Mouse (Mus musculus): ENCODE results near the gene E2f1. TPM values are rescaled to one million over a fixed set of nuclear protein-coding genes. Genes with fewer than 3 reads are reported as not detected.
A peak's percentile ranks its signal among the peaks of the same experiment; 100 is the strongest.

Gene E2f1
- total RNA-seq (2021), result 1 to 10 TPM; 2.5 to 3.1 TPM
- long read RNA-seq, experiment 1, partial matches to known transcripts, result 0 of 8 reads
- long read RNA-seq, experiment 1, other reads (novel, unspliced or antisense), result 0 of 8 reads
- long read RNA-seq, experiment 2, partial matches to known transcripts, result 0 of 6 reads
- long read RNA-seq, experiment 2, other reads (novel, unspliced or antisense), result 1 of 6 reads

DNA sequence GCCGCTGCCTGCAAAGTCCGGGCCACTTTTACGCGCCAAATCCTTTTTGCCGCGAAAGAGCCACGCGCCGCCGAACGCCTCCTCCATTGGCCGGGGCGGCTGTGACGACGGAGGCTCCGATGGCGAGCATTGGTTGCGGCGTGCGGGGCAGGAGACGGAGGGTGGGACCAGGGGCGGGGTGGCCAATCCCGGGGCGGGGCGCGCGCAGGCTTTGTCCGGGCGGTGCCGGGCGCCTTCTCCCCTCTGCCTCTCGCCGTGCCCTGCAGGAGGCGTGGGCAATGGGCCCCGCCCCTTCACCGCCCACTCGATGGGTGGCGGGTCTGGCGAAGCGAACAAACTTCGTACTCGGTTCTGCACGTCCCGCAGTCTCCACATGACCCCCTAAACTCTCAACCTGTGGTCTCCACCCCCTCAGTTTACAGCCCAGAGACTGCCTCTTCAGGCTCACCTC lies at the start of gene E2f1:
E2f1 (minus strand) TSS at position 57 of the 451 bp plus-strand sequence.
- intact Hi-C loops (cut with DNase I; ENCODE audit: low total_unique reads), result no loop called here

DNA sequence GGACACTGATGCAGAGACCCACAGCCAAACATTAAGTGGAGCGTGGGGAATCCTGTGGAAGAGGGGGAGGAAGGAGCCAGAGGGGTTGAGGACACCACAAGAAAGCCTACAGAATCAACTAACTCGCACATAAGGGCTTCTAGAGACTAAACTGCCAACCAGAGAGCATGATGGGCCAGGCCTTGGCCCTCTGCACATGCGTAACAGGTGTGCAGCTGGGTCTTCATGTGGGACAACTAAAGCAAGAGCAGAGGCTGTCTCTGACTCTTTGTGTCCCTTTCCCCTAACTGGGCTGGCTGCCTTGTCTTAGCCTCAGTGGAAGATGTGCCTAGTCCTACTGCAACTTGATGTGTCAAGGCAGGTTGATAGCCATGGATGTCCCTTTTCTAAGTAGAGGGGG lies 47.4 kb upstream of the E2f1 start:
- DNase-seq, result no peak
- intact Hi-C loops (cut with DNase I; ENCODE audit: low total_unique reads), result no loop called here

More for the DNA sequence above, at the start of gene E2f1:
- DNase-seq, result peak; percentile 98

DNA sequence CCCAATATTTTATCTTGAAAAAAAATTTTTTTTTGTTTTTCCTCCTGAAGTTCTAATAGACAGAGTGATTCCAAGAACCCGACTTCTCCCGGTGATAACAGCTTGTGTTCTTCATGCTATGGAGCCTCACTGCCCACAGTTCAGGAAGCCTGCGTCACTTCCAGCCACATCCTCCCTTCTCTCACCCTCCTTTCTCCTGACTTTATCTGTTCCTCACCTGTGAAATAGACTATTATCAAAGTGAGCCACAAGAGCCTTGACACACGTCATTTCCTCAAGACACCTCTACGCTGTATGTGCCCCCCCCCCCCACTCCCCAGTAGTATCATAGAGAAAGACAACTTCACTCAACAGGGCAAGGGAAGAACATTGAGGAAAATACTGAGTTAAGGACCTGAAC lies 46.0 kb upstream of the E2f1 start:
- intact Hi-C loops (cut with DNase I; ENCODE audit: low total_unique reads), result no loop called here
- DNase-seq, result no peak

DNA sequence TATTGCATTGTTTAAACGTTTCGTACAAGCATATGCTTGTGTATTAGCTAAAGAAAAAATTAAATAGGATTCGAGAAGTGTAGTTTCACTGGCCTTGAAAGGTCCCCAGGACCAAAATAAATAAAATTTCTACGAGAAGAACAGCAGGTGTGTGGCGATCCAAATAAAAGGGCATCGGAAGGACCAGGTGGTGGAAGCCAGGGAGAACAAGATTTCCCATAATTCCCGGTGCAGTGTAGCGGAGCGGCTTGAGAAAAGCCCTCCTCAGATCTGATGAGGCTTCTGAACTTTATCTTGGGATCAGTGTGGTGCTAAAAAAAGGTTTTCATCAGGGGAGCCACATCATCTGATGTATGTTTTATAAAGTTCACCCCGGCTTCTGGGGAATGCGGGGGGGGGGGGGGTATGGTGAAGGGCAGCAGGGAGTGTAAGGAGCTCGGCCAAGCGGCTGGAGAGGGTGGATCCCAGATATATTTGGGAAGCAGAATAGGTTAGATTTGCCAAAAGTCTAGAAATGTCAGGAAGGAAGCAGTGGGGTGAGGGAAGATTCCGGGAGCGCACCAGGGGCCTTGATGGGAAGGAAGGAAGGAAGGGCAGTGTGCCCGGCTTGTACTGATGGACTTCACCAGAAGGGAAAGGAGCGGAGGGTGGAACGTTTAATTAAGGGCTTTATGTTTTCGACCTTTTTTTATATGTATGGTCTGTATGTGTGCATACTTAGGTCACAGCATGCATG lies 45.3 kb upstream of the E2f1 start:
- intact Hi-C loops (cut with DNase I; ENCODE audit: low total_unique reads), result loop anchor here (5.0 kb wide), 1 partner anchor 63 kb away; the partner anchor contains the start of gene Actl10

DNA sequence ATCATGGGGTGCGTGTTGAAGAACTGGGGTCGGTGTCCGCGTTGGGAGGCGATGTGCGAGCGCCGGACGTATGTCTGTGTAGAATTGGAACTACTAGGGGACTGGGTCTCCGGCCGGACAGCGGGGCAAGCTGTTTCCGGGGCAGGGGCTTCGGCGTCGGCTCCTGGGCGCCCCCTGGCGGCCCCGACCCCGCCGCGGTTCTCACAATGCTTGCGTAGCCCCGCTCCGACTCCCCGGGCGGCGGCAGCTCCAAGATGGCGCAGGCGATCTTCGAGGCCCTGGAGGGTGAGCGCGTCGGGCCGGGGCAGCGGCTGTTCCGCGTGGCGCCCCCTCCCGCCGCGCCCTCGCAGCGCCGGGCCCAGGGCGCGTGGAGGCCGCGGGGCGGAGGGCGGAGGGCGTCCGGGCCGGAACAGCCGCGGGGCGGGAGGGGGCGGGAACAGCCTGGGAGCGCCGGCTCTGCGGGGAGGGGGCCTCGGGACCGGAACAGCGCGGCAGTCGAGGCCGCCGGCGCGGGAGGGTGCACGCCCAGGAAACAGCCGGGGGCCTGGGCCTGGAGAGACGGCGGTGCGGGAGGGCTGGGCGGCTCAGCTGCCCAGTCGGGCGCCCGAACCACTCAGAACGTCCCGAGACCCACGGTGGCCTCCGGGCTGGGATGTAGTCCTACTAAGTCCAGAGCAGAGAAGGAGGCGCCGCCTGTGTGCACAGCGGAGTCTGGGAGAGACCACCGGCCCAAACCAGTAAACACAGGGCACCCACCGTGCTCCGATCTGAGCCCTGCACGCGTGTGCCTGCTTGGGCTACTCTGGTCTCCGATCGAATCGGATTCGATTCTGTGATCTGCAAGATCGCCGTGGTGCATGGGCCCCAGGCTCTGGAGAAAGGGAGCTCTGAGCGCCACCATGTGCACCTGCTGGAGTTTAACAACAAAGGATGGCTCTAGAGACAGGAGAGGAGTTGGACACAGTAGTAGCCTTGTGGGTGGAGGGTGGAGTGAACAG lies 43.7 kb upstream of the E2f1 start, which contains the start of the genes Zfp341 and 4930519P11Rik:
Zfp341 (plus strand) TSS at position 180 of the 998 bp plus-strand sequence.
4930519P11Rik (minus strand) TSS at position 320 of the 998 bp plus-strand sequence.
- peak; percentile 92 for DNase-seq
- intact Hi-C loops (cut with DNase I; ENCODE audit: low total_unique reads), result loop anchor here (5.0 kb wide), 1 partner anchor 61 kb away; the partner anchor contains the start of gene Actl10

More for the DNA sequence above, 45.3 kb upstream of the E2f1 start:
- DNase-seq, result no peak

DNA sequence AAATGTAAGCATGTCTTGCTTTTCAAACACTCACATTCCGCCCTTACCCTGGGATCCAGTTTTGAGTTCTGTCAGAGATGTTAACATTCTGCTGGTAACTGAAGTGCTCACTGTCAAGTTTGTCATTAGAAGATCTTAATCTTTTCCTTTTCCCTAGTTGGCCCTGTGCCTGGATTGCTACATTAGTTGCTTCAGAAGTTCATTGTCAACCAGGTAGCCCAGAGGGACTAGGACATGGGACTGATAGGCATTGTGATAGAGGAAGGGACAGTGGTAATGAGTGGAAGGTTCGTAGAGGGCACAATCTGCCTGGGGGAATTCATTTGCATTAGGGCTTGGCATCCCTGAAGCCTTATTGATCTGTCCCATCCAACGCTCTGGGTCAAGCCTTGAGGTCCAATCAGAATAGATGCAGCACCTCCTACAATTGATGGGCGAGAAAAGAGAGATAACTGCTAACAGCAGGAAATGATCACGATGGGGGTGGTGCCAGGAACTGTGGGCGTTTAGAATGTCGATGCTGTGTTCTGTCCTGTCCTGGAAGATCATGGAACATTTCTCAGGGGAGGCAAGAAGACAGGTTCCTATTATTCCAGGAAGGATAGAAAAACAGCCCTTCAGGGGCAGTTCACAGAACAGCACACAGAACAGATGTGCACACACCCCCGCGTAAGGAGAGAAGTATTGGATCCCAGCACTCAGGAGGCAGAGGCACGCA lies 39.5 kb upstream of the E2f1 start:
- no peak for DNase-seq
- intact Hi-C loops (cut with DNase I; ENCODE audit: low total_unique reads), result no loop called here

DNA sequence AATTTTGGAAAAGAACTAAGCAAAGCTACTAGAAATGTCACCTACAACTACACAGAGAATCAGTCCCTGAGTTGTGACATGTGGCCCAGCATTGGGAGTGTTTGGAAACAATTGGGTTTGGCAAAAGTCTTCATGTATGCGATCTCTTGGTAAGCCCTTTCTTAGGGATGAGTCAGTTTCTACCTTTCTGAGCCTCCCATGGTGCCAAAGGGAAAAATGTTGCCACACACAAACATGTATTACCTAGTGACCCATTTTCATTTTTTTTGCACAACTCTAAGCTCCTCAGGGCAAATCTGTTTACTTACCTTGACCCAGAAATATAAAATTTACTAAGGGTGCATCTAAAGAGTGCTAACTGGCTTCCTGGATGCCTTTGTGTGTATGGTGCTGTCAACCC lies 37.3 kb upstream of the E2f1 start:
- DNase-seq, result no peak
- intact Hi-C loops (cut with DNase I; ENCODE audit: low total_unique reads), result no loop called here

DNA sequence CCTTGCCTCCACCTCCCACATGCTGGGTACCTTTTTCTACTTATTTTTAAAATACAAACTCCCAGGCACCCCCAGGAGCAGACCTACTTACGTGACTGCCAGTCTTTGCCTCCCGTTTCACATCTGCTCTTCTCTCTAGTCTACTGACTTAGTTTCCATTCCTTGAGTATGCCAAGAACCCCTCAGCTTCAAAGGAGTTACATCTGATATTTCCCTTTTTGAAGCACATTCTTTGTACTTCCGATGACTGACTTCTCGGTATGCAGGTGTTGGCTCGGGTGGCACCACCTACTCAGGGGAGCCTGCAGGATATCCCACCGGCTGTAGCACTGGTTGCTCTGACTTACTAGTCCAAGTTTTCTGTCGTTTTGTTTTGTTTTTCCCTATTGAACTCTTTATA lies 34.5 kb upstream of the E2f1 start:
- intact Hi-C loops (cut with DNase I; ENCODE audit: low total_unique reads), result no loop called here

DNA sequence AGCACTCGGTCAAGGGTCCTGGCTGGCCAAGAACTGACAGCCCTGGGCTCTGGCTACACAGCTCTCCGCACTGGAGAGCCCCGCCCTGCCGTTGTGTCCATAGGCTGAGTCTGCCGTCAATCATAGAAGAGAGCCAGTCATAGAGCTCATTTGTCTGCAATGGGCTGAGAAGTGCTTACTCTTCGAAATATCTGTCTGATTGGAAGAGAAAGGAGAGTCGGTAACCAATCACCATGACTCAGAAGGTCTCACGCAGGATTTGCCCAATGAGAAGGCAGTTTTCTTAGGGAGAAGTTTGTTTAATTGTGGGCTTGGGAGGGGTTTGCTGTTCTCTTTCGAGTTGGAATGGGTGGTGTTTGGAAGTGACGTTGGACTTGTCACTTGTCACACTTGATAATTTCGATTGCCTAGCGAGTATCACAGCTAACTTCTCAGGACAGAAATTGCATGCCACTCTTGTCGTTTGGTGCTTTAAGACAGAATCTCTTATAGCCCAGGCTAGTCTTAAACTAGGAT lies 34.0 kb upstream of the E2f1 start, which contains the start of gene Pxmp4:
Pxmp4 (minus strand) TSS at position 71 of the 516 bp plus-strand sequence.
- intact Hi-C loops (cut with DNase I; ENCODE audit: low total_unique reads), result no loop called here
- DNase-seq, result peak; percentile 97

More for the DNA sequence above, 34.5 kb upstream of the E2f1 start:
- DNase-seq, result no peak

DNA sequence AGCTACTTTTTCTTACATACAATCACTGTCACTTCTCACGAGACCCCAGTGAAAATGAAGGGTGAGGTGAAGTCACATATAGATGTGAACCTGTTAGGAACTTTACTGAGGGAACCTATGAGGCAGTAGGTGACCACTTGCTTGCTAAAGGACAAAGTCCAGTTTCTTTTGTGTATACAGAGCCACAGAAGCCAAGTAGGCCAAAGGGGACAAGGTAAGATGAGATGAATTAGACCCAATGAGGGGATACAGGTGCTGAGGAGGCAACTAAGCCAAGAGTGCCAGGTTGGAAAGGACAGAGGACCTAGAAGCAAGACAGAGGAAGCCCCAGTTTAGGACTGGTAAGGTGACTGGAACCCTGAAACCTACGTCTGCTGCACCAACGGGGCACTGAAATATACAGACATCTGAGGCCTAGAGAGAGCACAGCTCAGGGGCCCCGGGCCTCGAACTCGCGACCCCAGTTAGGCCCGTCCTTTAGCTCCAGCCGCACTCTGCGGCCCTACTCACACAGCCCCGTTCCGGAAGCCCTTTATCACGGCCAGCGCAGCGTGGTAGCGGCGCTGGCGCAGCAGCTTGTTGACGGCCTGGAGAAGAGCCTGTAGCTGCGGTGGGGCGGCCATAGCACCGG lies 33.4 kb upstream of the E2f1 start:
- no peak for DNase-seq
- intact Hi-C loops (cut with DNase I; ENCODE audit: low total_unique reads), result no loop called here

DNA sequence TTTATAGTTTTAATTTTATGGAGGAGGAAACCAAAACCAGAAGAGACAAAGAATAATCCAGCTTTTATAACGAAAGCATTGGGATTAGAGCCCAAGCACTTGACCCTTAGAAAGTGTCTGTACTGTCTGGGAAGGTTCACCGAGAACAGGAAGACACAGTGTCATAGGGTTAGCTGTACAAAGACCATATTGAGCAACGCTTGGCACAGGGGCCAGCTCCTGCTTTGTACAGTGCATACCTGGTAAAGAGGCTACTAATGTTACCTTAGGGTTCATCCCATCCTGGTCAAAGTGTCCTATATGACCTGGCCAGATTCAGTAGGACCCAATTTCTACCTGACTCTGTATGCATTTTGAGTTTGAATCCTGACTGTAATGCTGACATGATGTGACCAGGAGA lies 31.6 kb upstream of the E2f1 start:
- intact Hi-C loops (cut with DNase I; ENCODE audit: low total_unique reads), result no loop called here
- DNase-seq, result no peak

DNA sequence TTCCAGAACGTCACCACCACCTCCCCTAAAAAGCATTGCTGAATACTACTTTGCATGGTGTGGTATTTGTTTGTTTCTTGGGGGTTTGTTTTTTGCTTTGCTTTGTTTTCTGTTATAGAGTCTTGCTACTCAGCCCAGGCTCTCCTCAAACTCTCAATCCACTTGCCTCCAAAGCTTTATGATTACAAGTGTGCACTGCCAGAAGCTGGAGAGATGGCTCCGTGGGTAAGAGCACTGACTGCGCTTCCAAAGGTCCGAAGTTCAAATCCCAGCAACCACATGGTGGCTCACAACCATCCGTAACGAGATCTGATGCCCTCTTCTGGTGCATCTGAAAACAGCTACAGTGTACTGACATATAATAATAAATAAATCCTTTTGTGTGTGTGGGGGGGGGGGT lies 30.9 kb upstream of the E2f1 start:
- DNase-seq, result no peak
- intact Hi-C loops (cut with DNase I; ENCODE audit: low total_unique reads), result no loop called here

DNA sequence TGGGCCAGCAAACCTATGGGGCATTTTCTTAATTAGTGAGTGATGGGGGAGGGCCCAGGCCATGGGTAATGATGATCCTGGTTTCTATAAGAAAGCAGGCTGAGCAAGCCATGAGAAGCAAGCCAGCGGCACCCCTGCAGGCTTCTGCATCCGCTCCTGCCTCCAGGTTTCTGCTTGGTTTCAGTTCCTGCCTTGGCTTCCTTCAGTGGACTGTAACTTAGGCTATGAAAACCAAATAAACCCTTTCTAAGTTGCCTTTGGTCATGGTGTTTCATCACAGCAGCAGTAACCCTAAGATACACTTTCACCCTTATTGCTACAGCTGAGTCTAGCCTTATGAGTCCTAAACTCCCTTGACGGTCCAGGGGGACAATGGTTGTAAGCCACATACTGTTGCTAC lies 27.7 kb upstream of the E2f1 start:
- intact Hi-C loops (cut with DNase I; ENCODE audit: low total_unique reads), result no loop called here
- DNase-seq, result no peak

DNA sequence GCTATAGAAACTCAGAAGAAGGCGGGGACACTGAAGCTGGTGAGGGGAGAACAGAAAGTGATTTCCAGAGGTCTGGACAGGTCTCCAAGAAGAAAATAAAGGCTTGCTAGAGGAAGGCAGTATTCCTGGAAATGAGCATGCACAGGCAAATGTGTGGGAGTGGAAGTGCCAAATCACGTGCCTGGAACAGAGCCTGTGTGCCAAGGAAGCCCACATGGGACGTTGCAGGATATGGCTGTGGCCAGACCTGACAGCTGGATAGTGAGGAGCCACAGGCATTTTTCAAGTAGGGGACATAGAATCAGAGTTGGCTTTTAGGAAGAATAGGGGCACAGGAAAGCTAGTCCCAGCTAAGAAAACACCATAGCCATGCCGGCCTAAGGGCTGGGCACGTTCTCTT lies 26.1 kb upstream of the E2f1 start:
- DNase-seq, result no peak
- intact Hi-C loops (cut with DNase I; ENCODE audit: low total_unique reads), result no loop called here

DNA sequence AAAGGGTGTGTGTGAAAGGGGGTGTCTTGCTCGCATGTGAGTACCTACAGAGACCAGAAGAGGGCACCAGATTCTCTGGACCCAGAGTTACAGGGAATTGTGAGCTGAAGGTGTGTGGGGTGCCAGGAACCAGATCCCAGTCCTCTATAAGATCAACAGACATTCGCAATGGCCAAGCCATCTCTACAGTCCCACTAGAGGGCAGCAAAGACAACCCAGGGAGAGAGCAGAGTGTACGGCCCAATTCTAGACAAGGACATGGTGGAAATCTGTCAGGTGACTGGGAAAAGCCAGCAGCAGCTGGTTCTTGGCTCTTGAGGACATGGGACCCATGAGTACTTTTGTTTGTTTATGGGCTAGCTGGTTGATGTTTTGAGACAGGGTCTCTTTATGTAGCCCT lies 23.3 kb upstream of the E2f1 start:
- no peak for DNase-seq
- intact Hi-C loops (cut with DNase I; ENCODE audit: low total_unique reads), result no loop called here

DNA sequence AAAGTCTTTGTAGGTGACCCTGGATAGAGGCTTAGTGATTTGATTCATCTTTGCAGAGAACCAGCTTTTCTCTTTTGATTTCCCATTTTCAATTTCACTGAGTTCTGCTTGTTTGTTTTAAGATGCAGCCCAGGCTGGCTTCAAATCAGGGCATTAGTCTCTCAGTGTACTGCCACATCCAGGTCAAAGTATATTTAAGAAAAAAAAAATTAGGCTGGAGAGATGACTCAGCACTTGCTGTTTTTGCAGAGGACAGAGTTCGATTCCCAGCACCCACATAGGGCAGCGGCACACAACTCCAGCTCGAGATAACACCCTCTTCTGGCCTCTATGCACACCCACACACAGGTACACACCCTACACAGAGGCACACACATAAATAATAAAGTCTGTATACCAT lies 21.5 kb upstream of the E2f1 start:
- intact Hi-C loops (cut with DNase I; ENCODE audit: low total_unique reads), result no loop called here

DNA sequence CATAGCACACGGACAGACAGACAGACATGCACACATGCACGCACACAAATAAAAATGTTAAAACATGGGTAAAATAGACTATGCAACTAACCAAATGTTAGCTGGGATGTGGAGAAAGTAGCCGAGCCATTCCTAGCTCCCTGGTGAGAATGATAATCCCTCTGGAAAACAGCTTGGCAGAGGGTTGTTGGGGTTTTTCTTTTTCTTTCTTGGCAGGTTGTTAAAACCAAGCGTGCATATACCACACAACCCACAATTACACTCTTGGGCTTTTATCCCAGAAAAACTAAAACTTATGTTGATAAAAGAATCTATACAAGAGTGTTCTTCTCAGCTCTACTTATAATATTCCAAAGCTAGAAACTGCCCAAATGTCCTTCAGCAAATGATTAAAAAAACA lies 19.4 kb upstream of the E2f1 start:
- intact Hi-C loops (cut with DNase I; ENCODE audit: low total_unique reads), result no loop called here
- no peak for DNase-seq

More for the DNA sequence above, 21.5 kb upstream of the E2f1 start:
- DNase-seq, result no peak

DNA sequence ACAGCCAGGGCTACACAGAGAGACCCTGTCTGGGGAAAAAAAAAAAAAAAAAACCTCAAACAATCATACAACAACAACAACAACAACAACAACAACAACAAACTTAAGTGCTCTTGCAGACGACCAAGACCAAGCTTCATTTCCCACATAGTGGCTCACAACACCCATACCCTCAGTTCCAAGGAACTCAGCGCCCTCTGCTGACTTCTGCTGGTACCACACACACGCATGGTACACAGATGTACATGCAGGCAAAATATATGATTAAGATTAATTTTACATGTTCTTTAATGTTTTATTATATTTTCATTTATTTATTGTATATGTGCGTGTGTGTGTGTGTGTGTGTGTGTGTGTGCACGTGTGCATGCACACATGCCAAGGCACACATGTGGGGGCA lies 16.7 kb upstream of the E2f1 start:
- DNase-seq, result no peak
- intact Hi-C loops (cut with DNase I; ENCODE audit: low total_unique reads), result no loop called here

Data from gastrocnemius, postnatal 14 days (tissue).